Mouse (Mus musculus) left cerebral cortex, postnatal 4 days (tissue): ENCODE results near the gene Arsj. TPM values are rescaled to one million over a fixed set of nuclear protein-coding genes. Genes with fewer than 3 reads are reported as not detected.

Experiments
- DNase-seq: peaks from one replicate; pipeline ENCODE4 v3.0.0-alpha.2; 2022
- intact Hi-C: fragments of 180-260 bp; cut with DNase I; formaldehyde crosslinking; loops from one replicate; pipeline ENCODE4 v1.15.1; 2025
- total RNA-seq, 2 experiments: library from RNA; stranded (reverse); gene quantifications; 2 replicates each; pipeline ENCODE4 v1.2.3; 2021

Arsj gene
- total RNA-seq, 2 experiments from 2014 or later, result 0.68 to 0.72 TPM

GRCm38 (mm10) chr3:126397985-126398630, 34.6 kb downstream of the Arsj start:
- intact Hi-C loops, result no loop called here
- no peak for DNase-seq

GRCm38 (mm10) chr3:126400726-126401125, 37.2 kb downstream of the Arsj start:
- intact Hi-C loops, result no loop called here
- DNase-seq, result no peak

- intact Hi-C loops, result no loop called here
- peak; percentile 72 for DNase-seq
Measured at GRCm38 (mm10) chr3:126402836-126403235, 39.4 kb downstream of the Arsj start.

- no peak for DNase-seq
- intact Hi-C loops, result no loop called here
Measured at GRCm38 (mm10) chr3:126404199-126404598, 40.7 kb downstream of the Arsj start.

- intact Hi-C loops, result no loop called here
Measured at GRCm38 (mm10) chr3:126430524-126431064, 67.1 kb downstream of the Arsj start.

GRCm38 (mm10) chr3:126439331-126439730, 75.8 kb downstream of the Arsj start:
- no peak for DNase-seq
- intact Hi-C loops, result no loop called here

More at GRCm38 (mm10) chr3:126430524-126431064, 67.1 kb downstream of the Arsj start:
- no peak for DNase-seq

GRCm38 (mm10) chr3:126449058-126449457, 85.6 kb downstream of the Arsj start:
- no peak for DNase-seq
- intact Hi-C loops, result no loop called here

- no peak for DNase-seq
- intact Hi-C loops, result no loop called here
Measured at GRCm38 (mm10) chr3:126449515-126449914, 86.0 kb downstream of the Arsj start.

GRCm38 (mm10) chr3:126455787-126456482, 92.5 kb downstream of the Arsj start:
- DNase-seq, result peak; percentile 39
- intact Hi-C loops, result no loop called here

GRCm38 (mm10) chr3:126463119-126463815, 99.8 kb downstream of the Arsj start:
- intact Hi-C loops, result no loop called here
- no peak for DNase-seq

GRCm38 (mm10) chr3:126464262-126464661, 100.8 kb downstream of the Arsj start:
- intact Hi-C loops, result no loop called here
- no peak for DNase-seq

Other genes starting within 250 kb of the Arsj start
- gene Camk2d, start 232.6 kb downstream of the Arsj start, total RNA-seq, result 10 to 100 TPM; 74.5 to 96.9 TPM